Mouse (Mus musculus) forebrain, embryonic 16.5 days (tissue): ENCODE measurements at regions not wholly inside any gene's neighbourhood (a gene's known extent, or its start where the extent isn't known, plus 50 kb on each side); places are given as distances from the start of the nearest gene placed in this dataset.

Experiments
- ATAC-seq: fragments of 200-750 bp; cut with Nextera tagmentation; 2 replicates; pipeline ENCODE4 v1.8.0; 2017; ENCODE audit warnings: mild to moderate bottlenecking, moderate library complexity
- H3K27ac ChIP-seq: fragments of 300-500 bp; sonication (generic); 2 replicates; pipeline ENCODE4 v1.5.1; 2014; ENCODE audit warnings: low read length, control low read depth
- H3K27me3 ChIP-seq: fragments of 300-500 bp; sonication (generic); replicated peaks from 2 replicates; pipeline ENCODE4 v1.6.1; 2014; ENCODE audit warnings: low read length; ENCODE audit not compliant: control insufficient read depth, insufficient read depth
- H3K36me3 ChIP-seq: fragments of 300-500 bp; sonication (generic); 2 replicates; pipeline ENCODE4 v1.6.1; 2014; ENCODE audit not compliant: control insufficient read depth, insufficient read depth
- H3K4me1 ChIP-seq: fragments of 300-500 bp; sonication (generic); replicated peaks from 2 replicates; pipeline ENCODE4 v1.6.1; 2014; ENCODE audit warnings: low read length; ENCODE audit not compliant: control insufficient read depth, insufficient read depth
- H3K4me2 ChIP-seq: fragments of 300-500 bp; sonication (generic); 2 replicates; pipeline ENCODE4 v1.6.1; 2014; ENCODE audit warnings: mild to moderate bottlenecking, low read length, control low read depth
- H3K4me3 ChIP-seq: fragments of 300-500 bp; sonication (generic); replicated peaks from 2 replicates; pipeline ENCODE4 v1.5.1; 2014; ENCODE audit warnings: mild to moderate bottlenecking, low read length, control low read depth
- H3K9ac ChIP-seq: fragments of 300-500 bp; sonication (generic); replicated peaks from 2 replicates; pipeline ENCODE4 v1.6.1; 2014; ENCODE audit warnings: low read depth, low read length, control low read depth
- H3K9me3 ChIP-seq: fragments of 300-500 bp; sonication (generic); 2 replicates; pipeline ENCODE4 v1.6.1; 2016; ENCODE audit warnings: low read length; ENCODE audit not compliant: control insufficient read depth
- WGBS: fragments of 180-500 bp; shearing (Covaris S2); extraction: QIAGEN DNeasy Blood & Tissue Kit; methylation state at CpG from one replicate; pipeline ENCODE4 v1.1.7; 2014; 5-methylcytosine and 5-hydroxymethylcytosine counted together

- no peaks in the 10 kb centered on the region for H3K36me3 ChIP-seq
- no peak overlapping the region for H3K27ac ChIP-seq
- 95% methylated on average over 1 of the region's 1 CpGs for WGBS
- H3K4me3 ChIP-seq, result no peak overlapping the region
- no peak overlapping the region for H3K9ac ChIP-seq
- no peaks in the 10 kb centered on the region for H3K9me3 ChIP-seq
- H3K27me3 ChIP-seq, result no peaks in the 10 kb centered on the region
- ATAC-seq, result no peak
- H3K4me2 ChIP-seq, result no peak overlapping the region
- no peaks in the 10 kb centered on the region for H3K4me1 ChIP-seq
Measured at GRCm38 (mm10) chr15:50534490-50534889, 3350.2 kb upstream of the Gm7489 start.

GRCm38 (mm10) chr15:50563611-50564010 lies 3321.1 kb upstream of the Gm7489 start:
- no peak overlapping the region for H3K27ac ChIP-seq
- 67% methylated on average over 3 of the region's 3 CpGs for WGBS
- no peak overlapping the region for H3K4me3 ChIP-seq
- H3K36me3 ChIP-seq, result no peaks in the 10 kb centered on the region
- no peak for ATAC-seq
- H3K9me3 ChIP-seq, result no peaks in the 10 kb centered on the region
- no peak overlapping the region for H3K4me2 ChIP-seq
- no peak overlapping the region for H3K9ac ChIP-seq
- H3K27me3 ChIP-seq, result no peaks in the 10 kb centered on the region
- H3K4me1 ChIP-seq, result no peaks in the 10 kb centered on the region

GRCm38 (mm10) chr15:50580811-50581210 lies 3303.9 kb upstream of the Gm7489 start:
- Histone ChIP-seq H3K9ac (no peak overlapping the region), H3K4me2 (no peak overlapping the region), H3K27ac (no peak overlapping the region), H3K27me3 (no peaks in the 10 kb centered on the region), H3K4me3 (no peak overlapping the region), H3K36me3 (no peaks in the 10 kb centered on the region), H3K9me3 (peaks cover 9% of the 10 kb centered on the region), H3K4me1 (peaks cover 4% of the 10 kb centered on the region; the same call in 1 of the 2 replicates)
- ATAC-seq, result no peak
- WGBS, result 95% methylated on average over 5 of the region's 5 CpGs

GRCm38 (mm10) chr15:50583951-50584350 lies 3300.8 kb upstream of the Gm7489 start:
- peak; percentile 79 for ATAC-seq
- no peak overlapping the region for H3K4me3 ChIP-seq
- no peaks in the 10 kb centered on the region for H3K27me3 ChIP-seq
- peaks cover 4% of the 10 kb centered on the region; the same call in 1 of the 2 replicates for H3K4me1 ChIP-seq
- H3K36me3 ChIP-seq, result no peaks in the 10 kb centered on the region
- no peak overlapping the region for H3K27ac ChIP-seq
- peaks cover 9% of the 10 kb centered on the region for H3K9me3 ChIP-seq
- no peak overlapping the region for H3K9ac ChIP-seq
- no peak overlapping the region for H3K4me2 ChIP-seq

GRCm38 (mm10) chr15:50585496-50585895 lies 3299.2 kb upstream of the Gm7489 start:
- WGBS, result 89% methylated on average over 6 of the region's 6 CpGs
- H3K4me2 ChIP-seq, result no peak overlapping the region
- peaks cover 4% of the 10 kb centered on the region; the same call in 1 of the 2 replicates for H3K4me1 ChIP-seq
- no peak overlapping the region for H3K4me3 ChIP-seq
- H3K9me3 ChIP-seq, result peaks cover 3% of the 10 kb centered on the region; the same call in 1 of the 2 replicates
- H3K36me3 ChIP-seq, result no peaks in the 10 kb centered on the region
- H3K9ac ChIP-seq, result no peak overlapping the region
- no peak overlapping the region for H3K27ac ChIP-seq
- ATAC-seq, result no peak
- no peaks in the 10 kb centered on the region for H3K27me3 ChIP-seq
